Mouse (Mus musculus) thymus, adult 18-20 months (tissue): ENCODE results near the gene Vegfd.

Source experiments
- DNase-seq, 2 experiments: peaks; one replicate each; pipeline ENCODE4 v3.0.0; 2022; ENCODE audit warnings: mixed read lengths in 2 of 2

Gene Vegfd

DNA sequence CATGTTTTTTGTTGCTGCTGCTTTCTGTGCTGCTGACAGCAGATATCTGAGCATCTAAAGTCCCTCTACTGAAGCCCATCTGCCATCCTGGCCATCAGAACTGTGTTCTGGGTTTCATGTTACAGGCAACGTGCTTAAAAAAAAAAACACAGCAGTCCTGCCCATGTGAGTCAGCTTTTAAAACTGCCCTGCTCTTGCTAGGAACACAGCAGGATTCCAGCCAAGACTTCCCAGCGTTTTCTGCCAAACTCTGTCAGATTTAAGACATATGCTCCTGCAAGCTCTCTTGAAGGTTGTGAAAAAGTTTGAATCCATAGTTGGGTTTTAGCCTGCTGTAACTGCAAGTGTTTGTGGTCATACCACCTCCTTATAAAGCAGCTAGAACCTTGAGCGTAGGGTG, at the start of gene Vegfd:
Gene Vegfd (plus strand): TSS at position 298 of the 400 bp plus-strand sequence.
- DNase-seq: no peak

DNA sequence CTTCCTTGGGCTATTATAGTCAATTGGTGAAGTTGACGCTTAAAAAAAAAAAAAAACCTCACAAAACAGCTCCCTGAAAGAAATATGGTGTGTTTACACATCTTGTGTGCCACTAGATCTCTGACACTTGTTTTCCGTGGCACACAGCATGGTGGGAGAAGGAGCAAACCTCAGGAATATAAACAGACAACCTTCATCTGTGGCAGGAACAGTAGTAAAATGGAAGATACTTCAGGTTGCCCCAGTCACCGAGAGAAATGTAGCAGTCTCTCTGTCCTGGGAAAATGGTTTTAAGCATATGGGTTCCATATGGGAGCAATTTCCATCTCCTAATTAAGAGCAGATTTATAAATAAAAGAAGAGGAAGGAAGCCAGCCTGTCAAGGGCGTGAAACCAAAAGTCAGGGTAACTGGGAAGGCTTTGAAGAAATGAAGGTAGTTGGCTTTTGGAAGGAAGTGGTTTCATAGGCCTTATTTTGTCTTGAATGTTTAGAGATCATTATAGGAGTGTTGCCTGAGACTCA, 49.7 kb upstream of the Vegfd start:
- no peak for DNase-seq

- DNase-seq: no peak
Measured at GRCm38 (mm10) chrX:164330351-164330750, 42.8 kb upstream of the Vegfd start.

DNA sequence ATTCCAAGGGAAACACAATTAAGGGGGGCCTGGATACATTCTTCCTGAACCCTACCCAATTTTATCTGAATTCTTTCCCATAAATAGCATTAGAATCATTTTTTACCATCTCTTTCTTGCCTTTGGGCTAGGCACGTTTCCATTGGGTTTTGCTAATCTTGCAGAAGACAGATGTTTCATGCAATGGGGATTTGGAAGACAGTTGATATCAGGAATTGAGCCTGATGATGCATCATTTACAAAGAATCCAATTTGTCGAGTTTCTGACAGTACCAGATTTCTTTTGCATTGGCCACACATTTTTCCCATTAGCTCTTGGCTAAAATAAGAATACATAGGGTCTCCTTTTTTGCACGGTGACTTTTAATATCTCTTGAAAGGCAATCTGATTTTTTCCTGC, 42.4 kb upstream of the Vegfd start:
- no peak for DNase-seq

- DNase-seq: no peak
Measured at GRCm38 (mm10) chrX:164338591-164338990, 34.6 kb upstream of the Vegfd start.

DNA sequence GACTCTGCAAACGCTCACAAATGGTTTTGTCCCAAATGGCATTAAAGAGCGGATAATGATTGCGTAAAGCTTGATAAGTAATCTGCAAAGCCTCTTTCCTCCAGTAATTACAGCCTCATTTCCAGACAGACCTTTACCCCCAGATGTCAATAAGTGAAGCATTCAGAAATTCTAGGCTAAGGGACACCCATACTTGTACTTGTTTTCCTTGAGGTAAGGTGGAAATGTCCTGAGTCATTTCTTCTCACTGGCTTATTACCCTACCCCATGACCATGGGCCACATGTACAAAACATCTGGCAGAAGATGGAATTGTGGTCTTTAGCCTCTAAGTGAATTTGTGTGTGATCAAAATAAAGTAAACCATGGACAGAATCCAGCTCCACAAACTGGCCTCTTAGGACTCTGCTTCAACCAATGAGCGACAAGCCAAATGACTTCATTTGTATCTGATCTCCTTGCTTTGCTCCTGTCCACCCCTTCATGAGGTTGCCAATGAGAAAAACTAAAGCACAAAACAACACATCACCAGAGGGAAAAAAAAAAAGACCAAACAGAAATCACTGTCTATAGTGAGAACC, 27.7 kb upstream of the Vegfd start:
- no peak for DNase-seq

DNA sequence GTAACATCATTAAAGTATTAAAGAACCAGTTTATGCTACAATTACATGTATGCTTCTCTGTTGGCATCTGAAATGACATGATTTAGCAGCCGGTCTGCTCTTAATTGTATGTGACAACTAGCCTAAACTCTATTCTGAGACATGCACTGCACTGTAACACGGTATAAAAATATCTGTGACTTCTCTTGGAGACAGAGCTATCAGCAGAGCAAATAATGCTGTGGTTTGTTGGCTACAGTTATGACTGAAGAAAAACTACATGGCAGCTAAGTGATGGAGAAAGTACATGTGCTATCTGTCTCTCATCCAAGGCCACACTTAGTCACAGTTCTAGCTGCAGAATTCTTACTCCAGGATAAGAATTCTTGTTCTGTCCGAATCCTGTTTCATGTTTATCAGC, 24.2 kb upstream of the Vegfd start:
- no peak for DNase-seq

DNA sequence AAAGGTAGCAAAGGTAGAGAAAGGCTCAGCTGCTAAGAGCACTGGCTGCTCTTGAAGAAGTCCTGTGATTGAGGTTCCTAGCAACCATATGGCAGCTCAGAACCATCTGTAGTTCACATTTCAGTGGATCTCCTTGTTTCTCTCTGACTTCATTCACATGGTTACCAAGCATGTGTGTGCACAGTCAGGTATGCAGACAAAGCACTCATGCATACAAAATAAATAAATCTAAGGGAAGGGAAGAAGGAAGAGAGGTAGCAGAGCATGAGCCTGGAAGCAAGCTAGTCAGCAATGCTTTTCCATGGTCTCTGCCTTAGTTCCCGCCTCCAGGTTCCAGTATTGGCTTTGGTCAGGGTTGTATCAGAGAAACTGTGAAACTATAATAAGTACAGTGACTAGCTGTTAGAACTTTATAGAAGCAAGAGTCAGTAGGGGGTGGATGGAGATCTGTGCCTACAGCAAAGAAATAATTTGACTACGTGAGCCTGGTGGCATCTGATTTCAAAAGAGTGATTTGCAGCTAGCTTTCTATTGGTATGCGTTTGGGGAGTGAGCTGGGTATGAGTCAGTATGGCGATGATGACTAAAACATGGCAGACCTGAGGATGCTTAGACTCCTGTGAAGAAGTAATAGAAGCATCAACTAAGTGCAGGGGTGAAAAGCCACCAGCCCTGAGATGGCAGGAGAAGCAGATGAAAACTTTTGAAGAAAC, 7.9 kb upstream of the Vegfd start:
- no peak for DNase-seq

DNA sequence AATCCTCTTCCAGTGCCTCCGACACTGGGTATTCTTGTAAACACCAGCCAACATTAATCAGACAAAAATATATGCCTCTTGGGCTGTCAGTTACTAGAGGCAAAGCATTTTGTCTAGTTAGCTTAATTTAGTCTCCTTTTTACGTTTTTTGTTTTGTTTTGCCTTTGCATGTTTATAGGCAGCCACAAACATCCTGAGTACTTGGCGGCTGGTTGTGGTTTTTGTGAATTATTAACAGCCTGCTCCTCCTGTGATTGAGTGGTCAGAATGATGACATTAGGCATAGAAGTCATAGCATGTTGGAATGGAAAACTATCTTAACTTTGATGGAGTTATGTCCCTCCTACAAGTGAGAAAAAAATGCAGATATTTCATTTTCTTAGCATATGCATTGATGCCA, 2.6 kb upstream of the Vegfd start:
- no peak for DNase-seq

GRCm38 (mm10) chrX:164374586-164374985, 1.4 kb downstream of the Vegfd start:
- no peak for DNase-seq

DNA sequence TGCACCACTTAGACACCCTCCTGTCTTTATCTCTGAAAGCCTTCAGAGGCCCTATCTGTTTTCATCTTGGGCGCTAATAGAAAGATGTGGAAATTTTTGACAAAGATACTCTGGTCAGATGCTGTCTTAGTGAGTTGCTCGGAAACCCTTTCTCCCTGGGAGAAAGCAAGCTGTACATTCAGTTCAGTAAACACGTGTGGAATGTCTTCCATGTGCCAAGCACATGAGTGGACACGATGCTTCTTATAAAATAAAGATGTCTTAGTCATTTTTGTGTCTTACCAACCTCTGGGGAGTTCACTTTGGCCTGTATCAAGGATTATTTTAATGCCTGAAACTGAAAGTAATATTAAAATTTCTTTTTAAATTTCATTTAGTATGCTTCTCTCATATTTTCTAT, 6.5 kb downstream of the Vegfd start:
- no peak for DNase-seq

GRCm38 (mm10) chrX:164381618-164382408, 8.6 kb downstream of the Vegfd start:
- DNase-seq: peak; percentile 65 to 73

GRCm38 (mm10) chrX:164394091-164394490, 20.9 kb downstream of the Vegfd start:
- DNase-seq: no peak

GRCm38 (mm10) chrX:164398456-164398855, 25.3 kb downstream of the Vegfd start:
- DNase-seq: no peak

GRCm38 (mm10) chrX:164405080-164405649, 32.0 kb downstream of the Vegfd start:
- no peak for DNase-seq

DNA sequence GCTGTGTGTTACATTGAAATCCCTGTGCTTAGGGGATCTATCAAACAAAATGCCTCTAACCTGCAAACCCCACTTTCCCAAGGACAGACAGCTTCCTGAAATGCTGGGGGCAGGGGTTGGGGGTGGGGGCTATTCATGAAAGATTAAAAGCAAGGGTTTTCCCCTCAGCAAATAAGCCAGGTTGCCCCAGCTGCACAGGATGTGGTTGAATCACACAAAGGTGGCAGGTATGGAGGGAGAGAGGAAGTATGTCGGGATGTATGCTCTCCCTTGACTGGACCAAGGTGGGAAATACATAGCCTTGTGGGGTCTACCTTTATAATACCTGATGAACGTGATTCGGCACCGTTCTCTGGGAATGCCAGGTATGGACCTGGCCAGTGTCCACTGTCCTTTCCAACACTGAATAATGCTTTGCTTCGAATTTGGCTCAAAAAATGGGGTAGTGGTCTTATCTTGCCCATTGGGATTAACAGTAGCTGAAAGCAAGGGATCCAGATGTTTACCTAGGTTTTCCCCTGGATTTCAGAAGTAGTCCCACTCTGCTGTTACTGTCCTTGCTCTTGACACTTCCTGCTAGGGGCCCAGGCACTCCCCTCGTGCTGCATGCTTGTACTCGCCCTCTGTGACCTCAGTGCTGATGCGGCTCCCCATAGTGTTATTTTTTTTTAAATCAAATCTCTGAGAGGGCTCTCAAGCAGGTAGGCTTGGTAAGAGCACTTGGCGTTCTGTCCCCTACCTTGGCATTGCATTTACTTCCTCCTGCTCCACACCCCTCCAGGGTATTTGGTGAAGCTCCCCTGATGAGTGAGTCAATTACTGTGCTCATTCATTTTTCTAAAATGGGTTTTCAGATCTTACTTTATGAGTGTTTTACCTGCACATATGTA, 33.2 kb downstream of the Vegfd start:
- peak; percentile 13 to 16 for DNase-seq

DNA sequence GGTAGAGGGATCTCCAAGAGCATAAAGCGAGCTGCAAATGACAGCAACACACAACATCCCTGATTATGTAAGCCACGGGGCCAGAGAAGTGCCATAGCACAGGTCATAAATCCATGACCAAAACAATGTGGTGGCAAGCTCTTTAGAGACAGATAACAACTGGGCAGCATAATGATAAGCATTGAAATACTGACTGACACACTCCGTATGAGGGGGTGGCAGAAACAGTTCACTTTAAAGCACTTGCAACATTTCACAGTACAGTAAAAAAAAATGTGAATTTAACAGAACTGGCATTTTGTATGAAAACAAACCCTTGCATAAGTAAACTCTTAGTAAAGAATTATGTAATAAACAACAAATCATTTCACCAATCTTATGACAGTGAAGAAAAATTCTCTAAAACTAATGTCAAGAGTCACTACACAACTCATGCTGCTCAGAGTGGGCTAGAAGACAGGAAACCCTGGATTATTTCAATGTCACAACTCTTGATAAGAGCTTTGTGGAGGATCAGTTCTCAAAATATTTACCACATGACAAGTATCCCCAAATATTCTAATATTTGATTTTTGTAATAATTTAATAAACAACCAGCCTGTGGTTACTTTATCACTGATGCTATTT, 35.2 kb downstream of the Vegfd start:
- no peak for DNase-seq

DNA sequence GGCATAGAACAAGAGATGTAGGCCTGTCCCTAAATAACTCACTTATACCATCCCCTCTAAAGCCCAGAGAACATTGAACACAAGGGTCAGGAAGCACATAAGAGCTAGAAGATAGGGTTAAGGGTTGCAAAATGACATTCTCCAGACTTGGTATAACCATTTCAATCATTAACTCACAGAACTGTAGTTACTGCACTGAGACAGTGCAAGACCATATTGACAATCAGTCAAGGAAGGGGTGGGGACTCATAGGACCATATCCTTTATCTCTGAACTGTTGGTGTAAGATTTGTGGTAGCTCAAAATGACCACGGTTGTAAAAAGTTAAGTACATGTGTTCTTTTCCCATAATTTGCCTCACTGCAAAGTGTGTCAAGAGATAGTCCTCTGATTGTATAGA, 37.4 kb downstream of the Vegfd start:
- DNase-seq: no peak

GRCm38 (mm10) chrX:164416803-164417202, 43.6 kb downstream of the Vegfd start:
- DNase-seq: no peak

GRCm38 (mm10) chrX:164418008-164418407, 44.8 kb downstream of the Vegfd start:
- DNase-seq: no peak

- peak; percentile 86 to 91 for DNase-seq
Measured at GRCm38 (mm10) chrX:164419471-164419939, 46.3 kb downstream of the Vegfd start, which contains the start of gene Piga. Gene Piga, plus strand, starts transcription at chrX:164419787.

GRCm38 (mm10) chrX:164419955-164420354, 46.8 kb downstream of the Vegfd start:
- DNase-seq: no peak
